Mouse (Mus musculus) lung, adult 18-20 months (tissue): ENCODE measurements around the gene C1qtnf9.
A peak's percentile ranks its signal among the peaks of the same experiment; 100 is the strongest.

Experiments
- DNase-seq, 2 experiments: peaks; one replicate each; pipeline ENCODE4 v3.0.0; 2022; ENCODE audit warnings: mixed read lengths in 2 of 2

C1qtnf9 gene

GRCm38 (mm10) chr14:60752892-60753800 is 14.8 kb upstream of the C1qtnf9 start:
- DNase-seq = no peak

GRCm38 (mm10) chr14:60753801-60754126 is 14.2 kb upstream of the C1qtnf9 start:
- DNase-seq = no peak

DNA sequence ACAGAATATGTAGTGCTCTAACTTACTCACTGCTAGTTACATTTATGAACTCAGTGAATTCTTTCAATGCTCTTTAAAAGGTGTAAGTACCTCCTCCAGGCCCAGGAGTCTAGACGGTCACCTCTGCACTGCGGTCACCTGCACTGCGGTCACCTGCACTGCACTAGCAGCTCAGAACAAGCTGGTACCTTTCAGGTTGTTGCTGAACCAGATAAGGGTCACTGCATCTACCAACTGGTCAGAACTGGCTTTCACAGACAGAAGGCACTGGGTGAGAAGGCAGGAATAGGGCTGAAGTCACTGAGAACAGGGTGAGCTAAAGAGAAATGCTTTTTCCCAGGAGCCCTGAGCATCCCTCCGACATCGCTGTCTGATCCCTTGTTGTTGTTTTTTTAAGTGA is 13.3 kb upstream of the C1qtnf9 start:
- DNase-seq = no peak

GRCm38 (mm10) chr14:60756271-60756670 is 11.7 kb upstream of the C1qtnf9 start:
- no peak for DNase-seq

DNA sequence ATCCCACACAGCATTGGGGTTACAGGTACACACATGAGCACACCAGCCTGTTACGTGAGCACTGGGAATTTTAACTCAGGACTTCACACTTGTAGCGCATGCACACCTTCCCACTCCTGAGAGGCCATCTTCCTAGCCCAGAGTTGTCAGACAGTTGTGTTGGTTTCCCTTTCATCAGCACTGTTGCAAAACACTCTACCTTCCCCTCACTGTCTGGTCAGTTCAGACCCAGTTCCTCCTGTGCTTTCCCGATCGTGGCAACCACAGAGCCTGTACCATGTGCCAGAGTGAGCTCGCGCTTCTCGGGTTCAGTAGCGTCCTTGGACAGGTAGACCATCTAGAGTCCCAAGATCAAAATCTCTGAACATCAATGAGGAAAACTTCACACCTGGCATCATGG is 10.7 kb upstream of the C1qtnf9 start:
- DNase-seq = no peak

DNA sequence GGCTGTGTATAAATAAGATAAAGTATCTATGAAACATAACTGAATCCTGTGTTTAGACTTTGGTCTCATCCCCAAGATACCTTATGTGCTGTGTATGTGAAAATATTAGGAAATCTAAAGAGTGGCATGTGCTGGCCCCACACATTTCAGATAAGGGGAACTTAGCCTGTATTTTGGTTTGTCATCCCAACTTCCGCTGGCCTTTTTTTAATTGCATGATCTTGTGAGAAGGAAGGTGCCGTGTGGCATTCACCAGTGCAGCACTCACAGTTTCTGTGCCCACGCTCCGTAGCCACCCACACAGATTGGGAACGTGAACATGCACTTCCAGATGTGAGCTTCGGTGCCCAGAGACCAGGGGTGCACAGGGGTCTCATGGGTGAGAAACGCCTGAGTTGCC is 10.2 kb upstream of the C1qtnf9 start:
- no peak for DNase-seq

- no peak for DNase-seq
These were observed 8.8 kb upstream of the C1qtnf9 start for GRCm38 (mm10) chr14:60759097-60759496.

- DNase-seq = no peak
These were observed 6.1 kb upstream of the C1qtnf9 start for GRCm38 (mm10) chr14:60761801-60762200.

DNA sequence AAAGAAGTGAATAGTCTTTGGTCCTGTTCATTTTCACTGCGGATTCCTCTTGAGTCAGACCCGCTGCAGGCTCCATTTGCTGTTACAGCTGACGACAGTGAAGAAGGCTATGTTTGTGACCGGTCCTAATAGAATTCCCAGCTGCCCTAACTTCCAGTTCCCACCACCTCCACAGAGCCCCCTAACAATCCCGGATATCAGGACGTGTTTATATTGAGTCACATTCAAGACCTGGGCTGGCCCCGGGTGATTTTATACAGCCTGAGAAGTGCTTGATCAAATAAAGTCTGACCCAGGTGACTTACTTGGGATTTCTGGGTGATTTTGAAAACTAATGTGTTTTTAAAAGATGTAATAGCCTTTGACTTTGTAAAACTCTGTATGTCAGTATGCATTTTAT is 5.2 kb upstream of the C1qtnf9 start:
- no peak for DNase-seq

DNA sequence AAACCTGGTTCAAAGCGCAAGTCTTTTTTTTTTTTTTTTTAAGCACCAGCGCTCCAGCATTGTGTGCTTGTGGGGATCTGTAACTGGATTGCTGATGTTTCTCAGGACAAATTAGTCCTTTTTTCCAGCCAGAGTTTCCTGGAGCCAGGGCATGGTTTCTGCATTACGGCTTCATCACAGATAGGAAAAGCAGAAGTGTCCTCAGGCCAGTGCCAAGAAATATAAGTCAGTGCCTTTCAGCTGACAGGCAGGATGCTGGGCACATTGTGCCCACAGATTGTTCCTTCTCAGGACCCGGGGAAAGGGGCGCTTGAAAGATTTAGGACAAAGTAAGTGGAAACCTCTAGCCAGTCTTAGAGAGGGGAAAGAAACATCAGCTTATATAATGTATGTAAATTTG is 4.2 kb upstream of the C1qtnf9 start:
- no peak for DNase-seq

- DNase-seq = no peak
These were observed 3.4 kb upstream of the C1qtnf9 start for GRCm38 (mm10) chr14:60764526-60764925.

DNA sequence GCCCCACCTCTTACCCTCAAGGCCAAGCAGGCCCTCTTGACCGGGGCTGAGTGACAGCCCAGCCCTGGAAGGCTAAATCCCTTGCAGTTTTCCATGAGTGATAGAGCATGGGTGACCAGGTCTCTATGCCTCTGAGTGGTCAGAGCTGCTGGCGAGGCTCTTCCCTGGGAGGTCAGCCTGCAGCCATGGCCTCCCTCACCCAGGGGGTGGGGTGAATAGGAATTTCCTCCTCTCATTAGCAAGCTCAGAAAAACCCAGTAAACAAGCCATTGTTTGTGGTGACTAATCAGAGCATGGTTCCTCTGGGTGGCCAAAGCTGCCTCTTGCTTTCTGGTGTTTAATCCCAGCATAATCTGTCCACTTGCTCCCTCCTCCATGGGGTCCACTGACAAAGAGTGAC is 2.9 kb upstream of the C1qtnf9 start:
- DNase-seq = peak; percentile 40 to 51

DNA sequence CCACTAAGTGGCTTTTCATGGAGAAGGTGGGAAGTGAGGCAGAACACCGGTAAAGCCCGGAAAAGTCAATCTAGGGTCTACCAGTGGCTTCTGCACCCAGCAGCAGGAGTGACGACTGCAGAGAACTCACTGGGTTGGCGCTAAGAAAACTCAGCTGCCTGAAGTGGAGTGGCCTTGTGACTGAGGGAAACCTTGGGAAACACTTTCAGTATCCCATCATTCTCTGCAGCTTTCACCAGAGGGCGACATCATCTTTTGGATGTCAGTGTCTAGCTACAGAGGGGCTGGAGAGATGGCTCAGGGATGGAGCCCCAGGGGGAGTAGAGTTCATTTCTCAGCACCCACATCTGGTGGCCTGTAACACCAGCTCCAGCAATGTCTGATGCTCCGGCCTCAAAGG is 1.4 kb downstream of the C1qtnf9 start:
- no peak for DNase-seq

- no peak for DNase-seq
These were observed 2.7 kb downstream of the C1qtnf9 start for GRCm38 (mm10) chr14:60770594-60770993.

DNA sequence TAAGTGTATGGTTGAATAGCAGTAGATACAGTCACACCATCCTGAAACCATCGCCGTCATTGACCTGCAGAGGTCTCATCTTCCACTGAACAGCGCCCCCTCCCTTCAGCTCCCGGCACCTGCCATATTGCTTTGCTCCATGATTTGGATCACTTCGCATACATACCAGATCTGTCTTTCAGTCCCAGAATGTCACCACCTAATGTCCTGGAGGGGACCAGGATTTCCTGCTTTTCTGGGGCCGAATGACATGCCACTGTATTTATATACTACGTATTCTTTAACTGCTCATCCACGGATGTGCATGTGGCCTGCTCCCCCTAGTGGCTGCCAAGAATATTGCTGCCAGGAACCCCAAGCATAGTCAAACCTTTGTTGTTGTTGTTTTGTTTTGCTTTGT is 3.1 kb downstream of the C1qtnf9 start:
- DNase-seq = peak; percentile 61 to 67

DNA sequence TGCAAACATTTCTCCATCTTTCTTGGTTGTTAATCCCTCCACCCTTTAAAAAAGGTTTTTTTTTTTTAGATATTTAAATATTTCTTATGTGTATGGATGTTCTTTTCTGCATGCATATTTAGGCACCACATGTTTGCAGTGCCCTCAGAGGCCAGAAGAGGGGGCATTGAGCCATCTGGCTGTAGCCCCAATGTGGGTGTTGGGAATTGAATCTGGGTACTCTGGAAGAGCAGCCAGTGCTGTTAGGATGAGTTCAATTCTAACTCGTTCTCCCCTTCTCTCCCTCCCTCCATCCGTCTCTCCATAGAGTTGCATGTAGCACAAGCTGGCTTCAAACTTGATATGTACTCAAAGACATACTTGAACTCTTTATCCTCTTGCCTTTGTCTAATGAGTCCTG is 5.5 kb downstream of the C1qtnf9 start:
- DNase-seq = no peak

GRCm38 (mm10) chr14:60776521-60776920 is 8.6 kb downstream of the C1qtnf9 start:
- no peak for DNase-seq

DNA sequence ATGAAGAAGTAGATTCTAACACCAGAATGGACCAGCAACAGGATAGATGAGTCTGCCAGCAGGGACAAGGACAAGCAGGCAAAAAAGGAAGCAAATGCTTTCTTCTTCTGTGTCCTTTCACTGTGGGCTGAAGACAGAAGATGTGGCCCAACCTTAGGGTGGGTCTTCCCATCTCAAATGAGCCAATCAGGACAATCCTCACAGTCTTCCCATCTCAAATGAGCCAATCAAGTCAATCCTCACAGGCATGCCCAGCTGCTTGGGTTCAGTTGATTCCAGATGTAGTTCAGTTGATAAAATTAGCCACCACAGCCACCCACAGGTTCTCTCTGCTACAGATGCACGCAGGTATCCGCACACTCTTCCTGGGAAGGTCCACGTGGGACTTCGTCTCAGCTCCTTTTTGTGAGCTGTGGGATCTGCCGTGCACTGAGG is 9.6 kb downstream of the C1qtnf9 start:
- no peak for DNase-seq

DNA sequence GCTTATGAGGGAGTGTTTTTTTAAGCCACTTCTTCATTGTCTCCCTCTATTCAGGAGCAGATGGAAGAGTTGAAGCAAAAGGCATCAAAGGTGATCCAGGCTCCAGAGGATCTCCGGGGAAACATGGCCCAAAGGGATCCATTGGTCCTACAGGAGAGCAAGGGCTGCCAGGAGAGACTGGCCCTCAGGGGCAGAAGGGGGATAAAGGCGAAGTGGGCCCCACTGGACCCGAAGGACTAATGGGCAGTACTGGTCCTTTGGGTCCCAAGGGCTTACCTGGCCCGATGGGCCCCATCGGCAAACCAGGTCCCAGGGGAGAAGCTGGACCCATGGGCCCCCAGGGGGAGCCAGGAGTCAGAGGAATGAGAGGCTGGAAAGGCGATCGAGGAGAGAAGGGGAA is 11.3 kb downstream of the C1qtnf9 start:
- no peak for DNase-seq

GRCm38 (mm10) chr14:60782121-60782656 is 14.3 kb downstream of the C1qtnf9 start:
- no peak for DNase-seq

- no peak for DNase-seq
These were observed 15.3 kb downstream of the C1qtnf9 start for GRCm38 (mm10) chr14:60783196-60783595.

DNA sequence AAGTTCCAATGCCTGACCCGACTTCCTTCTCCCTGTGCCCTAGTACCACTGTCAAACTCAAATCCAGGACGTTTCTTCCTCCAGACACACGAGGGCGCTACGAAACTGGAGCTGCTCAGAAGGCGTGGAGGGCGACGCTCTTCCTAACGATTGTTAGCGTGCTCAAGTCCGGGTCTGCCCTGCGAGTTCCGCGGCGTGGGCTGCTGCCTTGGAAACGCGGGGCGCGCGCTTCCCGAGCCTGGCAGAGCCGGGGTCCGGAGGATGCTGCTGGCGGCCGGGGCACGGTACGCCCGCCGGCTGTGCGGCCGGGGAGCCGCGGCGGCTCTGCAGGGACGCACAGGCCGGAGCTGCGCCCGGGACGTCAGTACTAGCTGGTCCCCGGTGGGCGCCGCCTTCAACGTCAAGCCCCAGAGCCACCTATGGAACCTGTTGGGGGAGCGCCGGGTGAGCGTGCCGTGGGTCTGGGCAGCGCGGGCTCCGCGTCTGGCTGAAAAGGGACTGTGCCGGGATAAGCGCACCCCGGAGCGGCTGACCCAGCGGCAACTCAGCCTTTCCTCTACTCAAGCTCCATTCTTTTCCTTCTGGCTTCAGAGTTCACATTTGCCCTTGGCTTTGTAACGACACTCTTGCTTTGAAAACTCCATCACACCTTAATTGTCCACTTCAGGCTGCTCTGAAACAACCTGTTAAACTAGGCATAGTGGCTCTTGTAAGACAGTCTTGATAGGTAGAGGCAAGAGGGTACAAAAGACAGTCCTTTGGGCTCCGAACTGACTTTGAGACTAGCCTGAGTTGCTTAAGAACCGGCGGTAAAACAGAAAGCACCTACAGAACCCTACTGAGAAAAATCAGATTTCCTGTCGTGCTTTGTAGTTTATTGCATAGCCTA is 16.7 kb downstream of the C1qtnf9 start, which contains the start of gene Mipep:
Gene Mipep (plus strand): TSS at position 147 of the 889 bp plus-strand sequence.
- peak; percentile 86 to 89 for DNase-seq

DNA sequence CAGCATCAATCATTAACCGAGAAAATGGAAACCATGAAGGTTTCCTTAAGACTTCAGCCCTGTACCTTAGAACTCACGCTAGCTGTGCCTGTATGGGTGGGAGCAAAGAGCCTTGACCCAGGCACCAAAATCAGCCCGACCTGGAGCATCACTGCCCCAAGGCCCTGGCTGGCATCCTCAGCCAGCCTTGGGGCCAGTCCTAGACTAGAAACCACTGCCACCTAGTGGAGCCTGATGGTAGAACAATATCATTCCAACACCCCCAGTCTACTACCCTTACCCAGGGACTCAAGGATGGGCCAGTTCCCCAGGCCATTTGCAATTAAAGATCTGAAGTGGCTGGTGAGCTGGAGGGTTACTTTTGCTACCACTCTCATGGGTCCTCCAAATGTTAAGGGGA is 22.2 kb downstream of the C1qtnf9 start:
- DNase-seq = peak in 1 of 2 experiments; percentile 49
